Mouse (Mus musculus) forebrain, postnatal 0 days (tissue): ENCODE measurements around the gene Tescl. TPM values are rescaled to one million over a fixed set of nuclear protein-coding genes. Genes with fewer than 3 reads are reported as not detected.

Experiments used
- ATAC-seq: fragments of 200-750 bp; cut with Nextera tagmentation; 2 replicates; pipeline ENCODE4 v1.8.0; 2017; ENCODE audit warnings: mild to moderate bottlenecking, moderate library complexity
- DNase-seq: peaks from one replicate; pipeline ENCODE4 v3.0.0-alpha.2; 2015
- H3K27ac ChIP-seq: fragments of 300-500 bp; sonication (generic); 2 replicates; pipeline ENCODE4 v1.5.1; 2014; ENCODE audit warnings: low read depth, mild to moderate bottlenecking, antibody characterized with exemption, low read length, moderate library complexity, mixed read lengths
- H3K27me3 ChIP-seq: fragments of 300-500 bp; sonication (generic); 2 replicates; pipeline ENCODE4 v1.6.1; 2014; ENCODE audit warnings: mild to moderate bottlenecking, low read length, mixed read lengths; ENCODE audit not compliant: insufficient read depth
- H3K36me3 ChIP-seq: fragments of 300-500 bp; sonication (generic); 2 replicates; pipeline ENCODE4 v1.6.1; 2014; ENCODE audit warnings: mild to moderate bottlenecking, moderate library complexity; ENCODE audit not compliant: insufficient read depth
- H3K4me1 ChIP-seq: fragments of 300-500 bp; sonication (generic); 2 replicates; pipeline ENCODE4 v1.6.1; 2014; ENCODE audit warnings: antibody characterized with exemption; ENCODE audit not compliant: insufficient read depth
- H3K4me2 ChIP-seq: fragments of 300-500 bp; sonication (generic); 2 replicates; pipeline ENCODE4 v1.6.1; 2014; ENCODE audit warnings: low read depth, mild to moderate bottlenecking, moderate library complexity
- H3K4me3 ChIP-seq: fragments of 300-500 bp; sonication (generic); 2 replicates; pipeline ENCODE4 v1.5.1; 2014; ENCODE audit warnings: low read depth, low read length, mixed read lengths
- H3K9ac ChIP-seq: fragments of 300-500 bp; sonication (generic); 2 replicates; pipeline ENCODE4 v1.6.1; 2014; ENCODE audit warnings: mild to moderate bottlenecking
- H3K9me3 ChIP-seq: fragments of 300-500 bp; sonication (generic); 2 replicates; pipeline ENCODE4 v1.6.1; 2016; ENCODE audit warnings: low read length
- CTCF ChIP-seq: sonication (generic); IDR thresholded peaks from 2 replicates; pipeline ENCODE4 v1.5.1; 2016; ENCODE audit warnings: antibody characterized with exemption, control low read depth, low read depth
- WGBS: fragments of 180-500 bp; shearing (Covaris S2); extraction: QIAGEN DNeasy Blood & Tissue Kit; methylation state at CpG from one replicate; pipeline ENCODE4 v1.1.7; 2014; 5-methylcytosine and 5-hydroxymethylcytosine counted together
- microRNA-seq, 2 experiments: library from miRNA; unstranded; fragments of <30 nt; microRNA quantifications; one replicate each; pipeline ENCODE4; 2016
- polyA plus RNA-seq: library from polyadenylated mRNA; unstranded; fragments of >200 nt; fragmentation: Nextera tagmentation; extraction: Ambion mirVana; gene quantifications from 2 replicates; pipeline ENCODE4 v1.2.1, GENCODE M21; 2015
- total RNA-seq: library from RNA; depleted of rRNA; stranded (reverse); fragments of >200 nt; gene quantifications from 2 replicates; pipeline ENCODE4 v1.2.3, GENCODE M21; 2014; rRNA removed

Gene Tescl
- total and polyA plus RNA-seq, 2 experiments from 2014 or later = not detected

GRCm38 (mm10) chr7:24286916-24287315 lies 46.8 kb downstream of the Tescl start:
- Histone ChIP-seq H3K9me3 (no peaks in the 10 kb centered on the region), H3K27me3 (no peaks in the 10 kb centered on the region), H3K4me2 (no peak overlapping the region), H3K36me3 (peaks cover 41% of the 10 kb centered on the region), H3K4me3 (no peak overlapping the region), H3K27ac (no peak overlapping the region), H3K4me1 (no peaks in the 10 kb centered on the region), H3K9ac (no peak overlapping the region)
- WGBS = 84% methylated on average over 4 of the region's 4 CpGs
- TF ChIP-seq CTCF = no peak
- DNase-seq (no peak), ATAC-seq (no peak)

GRCm38 (mm10) chr7:24286090-24286489 lies 47.6 kb downstream of the Tescl start:
- WGBS = 54% methylated on average over 4 of the region's 4 CpGs
- no peaks in the 10 kb centered on the region for H3K4me1 ChIP-seq
- H3K9me3 ChIP-seq = no peaks in the 10 kb centered on the region
- H3K27ac ChIP-seq = no peak overlapping the region
- DNase-seq (no peak), ATAC-seq (no peak)
- no peak overlapping the region for H3K4me2 ChIP-seq
- H3K4me3 ChIP-seq = no peak overlapping the region
- TF ChIP-seq CTCF = no peak
- H3K9ac ChIP-seq = no peak overlapping the region
- H3K36me3 ChIP-seq = peaks cover 32% of the 10 kb centered on the region
- H3K27me3 ChIP-seq = no peaks in the 10 kb centered on the region

Small RNAs within 50 kb of the gene (microRNA-seq; reads per million reads assigned to microRNA genes)
- 0 reads per million in 2 experiments for gene Gm27592

Other genes with a start within 250 kb of the Tescl start
- gene Zfp112, start 221.6 kb downstream of the Tescl start, total RNA-seq = 7.5 and 12.2 TPM in 2 replicates
- 3.7 and 4.7 TPM in 2 replicates for gene Zfp112, start 221.6 kb downstream of the Tescl start, polyA plus RNA-seq
- 26.3 and 31.2 TPM in 2 replicates for gene Zfp235, start 199.8 kb downstream of the Tescl start, total RNA-seq
- 19.1 and 20.4 TPM in 2 replicates for gene Zfp235, start 199.8 kb downstream of the Tescl start, polyA plus RNA-seq
- 5.2 and 8.4 TPM in 2 replicates for gene Zfp114, start 158.9 kb downstream of the Tescl start, total RNA-seq
- gene Zfp114, start 158.9 kb downstream of the Tescl start, polyA plus RNA-seq = 2.8 and 4.3 TPM in 2 replicates
- gene Zfp111, start 122.5 kb downstream of the Tescl start, total RNA-seq = 7.3 and 8.4 TPM in 2 replicates
- 1.6 and 2.4 TPM in 2 replicates for gene Zfp111, start 122.5 kb downstream of the Tescl start, polyA plus RNA-seq
- gene Zfp109, start 96.4 kb downstream of the Tescl start, total RNA-seq = 5.4 and 7.4 TPM in 2 replicates
- 1.3 and 2.6 TPM in 2 replicates for gene Zfp109, start 96.4 kb downstream of the Tescl start, polyA plus RNA-seq
- gene Zfp108, start 79.1 kb downstream of the Tescl start, total RNA-seq = 9.1 and 13.0 TPM in 2 replicates
- 1.9 and 3.1 TPM in 2 replicates for gene Zfp108, start 79.1 kb downstream of the Tescl start, polyA plus RNA-seq
- 9.7 and 13.2 TPM in 2 replicates for gene Zfp93, start 63.5 kb downstream of the Tescl start, total RNA-seq
- 2.0 and 2.4 TPM in 2 replicates for gene Zfp93, start 63.5 kb downstream of the Tescl start, polyA plus RNA-seq
- 32.9 and 34.8 TPM in 2 replicates for gene Zfp61, start 32.7 kb downstream of the Tescl start, total RNA-seq
- 24.5 and 30.8 TPM in 2 replicates for gene Zfp61, start 32.7 kb downstream of the Tescl start, polyA plus RNA-seq
- gene Zfp94, start 17.3 kb downstream of the Tescl start, total RNA-seq = 15.8 and 16.9 TPM in 2 replicates
- 19.3 and 21.2 TPM in 2 replicates for gene Zfp94, start 17.3 kb downstream of the Tescl start, polyA plus RNA-seq
- gene Lypd5, start 15.3 kb upstream of the Tescl start, total RNA-seq = not detected in 2 replicates
- gene Lypd5, start 15.3 kb upstream of the Tescl start, polyA plus RNA-seq = not detected in 2 replicates
- gene Kcnn4, start 36.3 kb upstream of the Tescl start, total RNA-seq = 1.2 and 1.5 TPM in 2 replicates
- 0.88 and 1.1 TPM in 2 replicates for gene Kcnn4, start 36.3 kb upstream of the Tescl start, polyA plus RNA-seq
- gene Smg9, start 65.7 kb upstream of the Tescl start, total RNA-seq = 23.9 and 31.8 TPM in 2 replicates
- 25.2 and 28.5 TPM in 2 replicates for gene Smg9, start 65.7 kb upstream of the Tescl start, polyA plus RNA-seq
- not detected in 2 replicates for gene Irgc1, start 118.4 kb upstream of the Tescl start, total RNA-seq
- gene Irgc1, start 118.4 kb upstream of the Tescl start, polyA plus RNA-seq = not detected in 2 replicates
- gene Plaur, start 128.5 kb upstream of the Tescl start, total RNA-seq = 0.85 and 1.3 TPM in 2 replicates
- gene Plaur, start 128.5 kb upstream of the Tescl start, polyA plus RNA-seq = 1.2 and 1.3 TPM in 2 replicates
- 412 and 434 TPM in 2 replicates for gene Cadm4, start 148.1 kb upstream of the Tescl start, total RNA-seq
- gene Cadm4, start 148.1 kb upstream of the Tescl start, polyA plus RNA-seq = 102 and 107 TPM in 2 replicates
- gene Zfp428, start 173.1 kb upstream of the Tescl start, total RNA-seq = 196 and 242 TPM in 2 replicates
- 258 and 279 TPM in 2 replicates for gene Zfp428, start 173.1 kb upstream of the Tescl start, polyA plus RNA-seq
- not detected in 2 replicates for gene AC161166.1, start 178.5 kb upstream of the Tescl start, total RNA-seq
- gene AC161166.1, start 178.5 kb upstream of the Tescl start, polyA plus RNA-seq = 0.13 and 0.31 TPM in 2 replicates
- 103 and 119 TPM in 2 replicates for gene Irgq, start 196.8 kb upstream of the Tescl start, total RNA-seq
- 20.8 and 26.8 TPM in 2 replicates for gene Irgq, start 196.8 kb upstream of the Tescl start, polyA plus RNA-seq
- gene Pinlyp, start 212.2 kb upstream of the Tescl start, total RNA-seq = 0.31 and 0.43 TPM in 2 replicates
- not detected in 2 replicates for gene Pinlyp, start 212.2 kb upstream of the Tescl start, polyA plus RNA-seq
- gene Xrcc1, start 212.4 kb upstream of the Tescl start, total RNA-seq = 41.1 and 49.8 TPM in 2 replicates
- 42.1 and 48.6 TPM in 2 replicates for gene Xrcc1, start 212.4 kb upstream of the Tescl start, polyA plus RNA-seq